Mouse (Mus musculus) spleen, postnatal 4 days (tissue): ENCODE data around the gene Slc38a7.
"Not testable (repeated sequence)": the region's sequence is repeated elsewhere in the genome, so short reads cannot be mapped to it uniquely, and the experiment has no call there.

Experiments
- DNase-seq, 2 experiments: peaks; one replicate each; pipeline ENCODE4 v3.0.0; 2022; ENCODE audit warnings: low spot score in 2 of 2

Gene Slc38a7

GRCm38 (mm10) chr8:95850326-95850725 lies 3.0 kb downstream of the Slc38a7 start:
- DNase-seq, result no peak

- no peak for DNase-seq
Measured at GRCm38 (mm10) chr8:95848734-95849464, 4.4 kb downstream of the Slc38a7 start.

- DNase-seq, result no peak
Measured at GRCm38 (mm10) chr8:95848061-95848551, 5.2 kb downstream of the Slc38a7 start.

- DNase-seq, result no peak
Measured at GRCm38 (mm10) chr8:95845026-95845425, 8.3 kb downstream of the Slc38a7 start.

- no peak for DNase-seq
Measured at GRCm38 (mm10) chr8:95843968-95844367, 9.4 kb downstream of the Slc38a7 start.

GRCm38 (mm10) chr8:95841436-95841835 lies 11.9 kb downstream of the Slc38a7 start:
- DNase-seq, result no peak

GRCm38 (mm10) chr8:95839289-95839688 lies 14.1 kb downstream of the Slc38a7 start:
- no peak for DNase-seq

- DNase-seq, result no peak
Measured at GRCm38 (mm10) chr8:95837266-95837665, 16.1 kb downstream of the Slc38a7 start.

GRCm38 (mm10) chr8:95835891-95836290 lies 17.4 kb downstream of the Slc38a7 start:
- DNase-seq, result no peak

- no peak for DNase-seq
Measured at GRCm38 (mm10) chr8:95833435-95833984, 19.8 kb downstream of the Slc38a7 start.

- DNase-seq, result peak; percentile 78 to 90
Measured at GRCm38 (mm10) chr8:95832603-95833434, 20.5 kb downstream of the Slc38a7 start.

- DNase-seq, result no peak
Measured at GRCm38 (mm10) chr8:95830144-95830543, 23.2 kb downstream of the Slc38a7 start.

GRCm38 (mm10) chr8:95825162-95825561 lies 28.2 kb downstream of the Slc38a7 start, which contains the start of gene Sap18b:
Gene Sap18b, plus strand, starts transcription at chr8:95825346.
- not testable (repeated sequence) for DNase-seq

GRCm38 (mm10) chr8:95822699-95823098 lies 30.6 kb downstream of the Slc38a7 start:
- DNase-seq, result no peak

GRCm38 (mm10) chr8:95822096-95822495 lies 31.2 kb downstream of the Slc38a7 start:
- DNase-seq, result no peak

GRCm38 (mm10) chr8:95821266-95821665 lies 32.1 kb downstream of the Slc38a7 start:
- DNase-seq, result no peak

- DNase-seq, result no peak
Measured at GRCm38 (mm10) chr8:95818211-95818610, 35.1 kb downstream of the Slc38a7 start.

GRCm38 (mm10) chr8:95817597-95817996 lies 35.7 kb downstream of the Slc38a7 start:
- no peak for DNase-seq

- no peak for DNase-seq
Measured at GRCm38 (mm10) chr8:95816044-95816708, 37.2 kb downstream of the Slc38a7 start.

- DNase-seq, result no peak
Measured at GRCm38 (mm10) chr8:95810184-95810591, 43.2 kb downstream of the Slc38a7 start.

GRCm38 (mm10) chr8:95809116-95809515 lies 44.2 kb downstream of the Slc38a7 start:
- no peak for DNase-seq

- no peak for DNase-seq
Measured at GRCm38 (mm10) chr8:95808631-95809030, 44.7 kb downstream of the Slc38a7 start.
